Mouse (Mus musculus) neural tube, embryonic 14.5 days (tissue): ENCODE data around the gene Hist1h2ao. TPM values are rescaled to one million over a fixed set of nuclear protein-coding genes. Genes with fewer than 3 reads are reported as not detected.
"Not testable (repeated sequence)": the region's sequence is repeated elsewhere in the genome, so short reads cannot be mapped to it uniquely, and the experiment has no call there.

Experiments used
- ATAC-seq: fragments of 200-750 bp; cut with Nextera tagmentation; 2 replicates; pipeline ENCODE4 v1.8.0; 2017; ENCODE audit warnings: low read depth, mild to moderate bottlenecking, moderate TSS enrichment, moderate library complexity
- H3K27ac ChIP-seq: fragments of 300-500 bp; sonication (generic); 2 replicates; pipeline ENCODE4 v1.5.1; 2014; ENCODE audit warnings: low read depth, mild to moderate bottlenecking, control low read depth, low read length, moderate library complexity, mixed read lengths
- H3K27me3 ChIP-seq: fragments of 300-500 bp; sonication (generic); 2 replicates; pipeline ENCODE4 v1.6.1; 2014; ENCODE audit warnings: low read length; ENCODE audit not compliant: control insufficient read depth, insufficient read depth
- H3K36me3 ChIP-seq: fragments of 300-500 bp; sonication (generic); 2 replicates; pipeline ENCODE4 v1.6.1; 2014; ENCODE audit warnings: low read length, mixed read lengths; ENCODE audit not compliant: control insufficient read depth, insufficient read depth
- H3K4me1 ChIP-seq: fragments of 300-500 bp; sonication (generic); 2 replicates; pipeline ENCODE4 v1.6.1; 2014; ENCODE audit warnings: low read length; ENCODE audit not compliant: control insufficient read depth, insufficient read depth
- H3K4me2 ChIP-seq: fragments of 300-500 bp; sonication (generic); 2 replicates; pipeline ENCODE4 v1.6.1; 2014; ENCODE audit warnings: mild to moderate bottlenecking, low read depth, low read length, control low read depth
- H3K4me3 ChIP-seq: fragments of 300-500 bp; sonication (generic); 2 replicates; pipeline ENCODE4 v1.5.1; 2014; ENCODE audit warnings: low read depth, low read length, control low read depth, mixed read lengths
- H3K9ac ChIP-seq: fragments of 300-500 bp; sonication (generic); replicated peaks from 2 replicates; pipeline ENCODE4 v1.6.1; 2014; ENCODE audit warnings: low read depth, mild to moderate bottlenecking, control low read depth, low read length, mixed read lengths
- H3K9me3 ChIP-seq: fragments of 300-500 bp; sonication (generic); 2 replicates; pipeline ENCODE4 v1.6.1; 2016; ENCODE audit warnings: low read length; ENCODE audit not compliant: control insufficient read depth
- WGBS: fragments of 180-500 bp; shearing (Covaris S2); extraction: QIAGEN DNeasy Blood & Tissue Kit; methylation state at CpG from one replicate; pipeline ENCODE4 v1.1.7; 2014; 5-methylcytosine and 5-hydroxymethylcytosine counted together
- polyA plus RNA-seq: library from polyadenylated mRNA; unstranded; fragments of >200 nt; fragmentation: Nextera tagmentation; extraction: Ambion mirVana; gene quantifications from 2 replicates; pipeline ENCODE4 v1.2.1, GENCODE M21; 2014

The Hist1h2ao gene
- not detected in 2 replicates for polyA plus RNA-seq

DNA sequence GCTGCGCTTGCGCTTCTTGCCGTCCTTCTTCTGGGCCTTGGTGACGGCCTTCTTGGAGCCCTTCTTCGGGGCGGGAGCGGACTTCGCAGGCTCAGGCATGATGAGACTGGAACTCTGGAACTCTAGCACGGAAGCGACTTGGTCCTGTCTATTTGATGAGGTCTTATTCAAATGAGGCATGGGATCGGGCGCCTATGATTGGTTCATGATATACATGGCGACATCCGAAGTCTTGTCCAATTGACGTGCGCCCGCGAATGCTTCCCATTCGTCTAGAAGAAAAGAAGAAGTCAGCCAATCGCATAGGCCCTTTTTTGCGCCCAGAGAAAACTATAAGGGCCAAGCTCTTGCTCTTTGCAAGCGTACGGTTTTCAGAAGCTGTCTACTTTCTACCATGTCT is at the start of gene Hist1h2ao, which contains the start of gene Hist1h2bq:
Gene Hist1h2ao (plus strand): TSS at position 393 of the 400 bp plus-strand sequence.
Gene Hist1h2bq (minus strand): TSS at position 125 of the 400 bp plus-strand sequence.
- H3K4me3 ChIP-seq, H3K9me3 ChIP-seq, H3K4me1 ChIP-seq, H3K27ac ChIP-seq, H3K4me2 ChIP-seq, H3K27me3 ChIP-seq, H3K9ac ChIP-seq, H3K36me3 ChIP-seq: not testable (repeated sequence)
- ATAC-seq, result peak; percentile 98
- WGBS, result no CpG with 5 or more reads among the region's 23 CpGs

- ATAC-seq, result peak; percentile 95
- peak overlapping the region; percentile 37 for H3K4me3 ChIP-seq
These were observed 31.2 kb upstream of the Hist1h2ao start for GRCm38 (mm10) chr13:21778814-21779766.

DNA sequence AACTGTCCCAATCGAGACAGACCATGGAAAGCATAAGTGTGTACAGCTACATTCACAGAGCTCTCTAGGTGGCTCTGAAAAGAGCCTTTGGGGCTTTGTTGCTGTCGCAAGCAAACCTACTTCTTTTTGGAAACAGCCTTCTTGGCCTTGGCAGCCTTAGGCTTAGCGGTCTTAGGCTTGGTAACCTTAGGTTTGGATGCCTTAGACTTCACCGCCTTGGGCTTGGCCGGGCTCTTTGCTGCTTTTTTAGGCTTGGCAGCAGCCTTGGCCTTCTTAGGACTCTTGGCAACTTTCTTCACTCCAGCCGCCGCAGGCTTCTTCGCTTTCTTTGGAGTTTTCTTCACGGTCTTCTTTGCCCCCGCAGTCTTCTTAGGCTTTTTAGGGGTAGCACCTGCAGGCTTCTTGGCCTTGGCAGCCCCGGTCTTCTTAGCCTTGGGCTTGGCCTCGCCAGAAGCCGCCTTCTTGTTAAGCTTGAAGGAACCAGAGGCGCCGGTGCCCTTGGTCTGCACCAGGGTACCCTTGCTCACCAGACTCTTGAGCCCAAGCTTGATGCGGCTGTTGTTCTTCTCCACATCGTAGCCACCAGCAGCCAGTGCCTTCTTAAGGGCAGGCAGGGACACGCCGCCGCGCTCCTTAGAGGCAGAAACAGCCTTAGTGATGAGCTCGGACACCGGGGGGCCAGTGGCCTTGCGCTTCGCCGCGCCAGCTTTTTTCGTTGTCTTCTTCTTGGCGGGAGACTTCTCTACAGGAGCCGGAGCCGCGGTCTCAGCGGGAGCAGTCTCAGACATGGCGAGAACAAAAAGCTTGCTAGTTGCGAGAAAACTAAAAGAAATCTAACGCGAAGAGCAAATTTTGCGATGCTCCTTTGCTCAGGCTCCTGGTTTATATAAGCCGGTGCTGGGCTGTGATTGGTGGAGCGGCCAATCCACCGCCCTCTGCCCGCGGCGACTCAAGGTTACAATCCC is 30.2 kb upstream of the Hist1h2ao start, which contains the start of gene Hist1h1b:
Gene Hist1h1b (minus strand): TSS at position 859 of the 965 bp plus-strand sequence.
- no peak for ATAC-seq
- H3K36me3 ChIP-seq, result no peaks in the 10 kb centered on the region
- H3K9me3 ChIP-seq, result no peaks in the 10 kb centered on the region
- WGBS, result under 1% methylated on average over 44 of the region's 44 CpGs
- peak within 1 kb of the TSS; percentile 37 for H3K4me3 ChIP-seq
- no peaks in the 10 kb centered on the region for H3K27me3 ChIP-seq
- H3K27ac ChIP-seq, result peak within 1 kb of the TSS; percentile 10; the same call in 1 of the 2 replicates
- peak within 1 kb of the TSS; percentile 70 for H3K4me2 ChIP-seq
- peak within 1 kb of the TSS; percentile 39 for H3K9ac ChIP-seq
- H3K4me1 ChIP-seq, result peaks cover 19% of the 10 kb centered on the region

More at GRCm38 (mm10) chr13:21778814-21779766, 31.2 kb upstream of the Hist1h2ao start:
- no peaks in the 10 kb centered on the region for H3K36me3 ChIP-seq
- peak overlapping the region; percentile 49; the same call in 1 of the 2 replicates for H3K27ac ChIP-seq
- H3K27me3 ChIP-seq, result no peaks in the 10 kb centered on the region
- WGBS, result 4% methylated on average over 33 of the region's 33 CpGs
- H3K4me1 ChIP-seq, result peaks cover 19% of the 10 kb centered on the region
- H3K4me2 ChIP-seq, result peak overlapping the region; percentile 70
- H3K9me3 ChIP-seq, result no peaks in the 10 kb centered on the region
- H3K9ac ChIP-seq, result peak overlapping the region; percentile 41

DNA sequence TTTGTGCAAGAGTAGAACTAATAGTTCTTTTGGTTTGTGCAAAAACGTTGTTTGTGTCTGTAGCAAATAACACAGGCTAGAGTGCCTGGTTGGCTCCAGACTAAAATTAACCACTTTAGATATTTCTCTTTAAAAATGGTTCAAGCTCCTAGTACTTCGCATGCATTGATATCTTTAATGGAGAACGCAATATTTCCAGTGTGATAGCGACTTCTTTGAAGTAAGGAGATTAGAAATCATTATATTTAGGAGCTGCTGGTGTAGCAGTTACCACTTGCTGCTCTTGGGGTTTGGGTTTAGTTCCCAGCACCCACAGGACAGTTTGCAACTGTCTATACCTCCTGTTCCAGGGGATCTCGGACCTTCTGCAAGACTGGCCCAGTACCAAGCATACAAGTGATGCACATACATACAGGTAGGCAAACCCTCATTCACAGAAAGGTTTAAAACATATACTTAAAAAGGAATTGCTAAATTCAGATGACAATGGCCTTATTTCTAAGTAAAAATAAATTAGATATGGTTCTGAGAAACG is 29.2 kb upstream of the Hist1h2ao start:
- Histone ChIP-seq H3K4me2 (no peak overlapping the region), H3K9me3 (no peaks in the 10 kb centered on the region), H3K4me3 (no peak overlapping the region), H3K4me1 (peaks cover 20% of the 10 kb centered on the region), H3K27ac (no peak overlapping the region), H3K27me3 (no peaks in the 10 kb centered on the region), H3K36me3 (no peaks in the 10 kb centered on the region), H3K9ac (no peak overlapping the region)
- no peak for ATAC-seq
- WGBS, result 47% methylated on average over 6 of the region's 6 CpGs

GRCm38 (mm10) chr13:21781639-21782038 is 28.6 kb upstream of the Hist1h2ao start:
- WGBS, result 91% methylated on average over 1 of the region's 1 CpGs
- peaks cover 23% of the 10 kb centered on the region for H3K4me1 ChIP-seq

DNA sequence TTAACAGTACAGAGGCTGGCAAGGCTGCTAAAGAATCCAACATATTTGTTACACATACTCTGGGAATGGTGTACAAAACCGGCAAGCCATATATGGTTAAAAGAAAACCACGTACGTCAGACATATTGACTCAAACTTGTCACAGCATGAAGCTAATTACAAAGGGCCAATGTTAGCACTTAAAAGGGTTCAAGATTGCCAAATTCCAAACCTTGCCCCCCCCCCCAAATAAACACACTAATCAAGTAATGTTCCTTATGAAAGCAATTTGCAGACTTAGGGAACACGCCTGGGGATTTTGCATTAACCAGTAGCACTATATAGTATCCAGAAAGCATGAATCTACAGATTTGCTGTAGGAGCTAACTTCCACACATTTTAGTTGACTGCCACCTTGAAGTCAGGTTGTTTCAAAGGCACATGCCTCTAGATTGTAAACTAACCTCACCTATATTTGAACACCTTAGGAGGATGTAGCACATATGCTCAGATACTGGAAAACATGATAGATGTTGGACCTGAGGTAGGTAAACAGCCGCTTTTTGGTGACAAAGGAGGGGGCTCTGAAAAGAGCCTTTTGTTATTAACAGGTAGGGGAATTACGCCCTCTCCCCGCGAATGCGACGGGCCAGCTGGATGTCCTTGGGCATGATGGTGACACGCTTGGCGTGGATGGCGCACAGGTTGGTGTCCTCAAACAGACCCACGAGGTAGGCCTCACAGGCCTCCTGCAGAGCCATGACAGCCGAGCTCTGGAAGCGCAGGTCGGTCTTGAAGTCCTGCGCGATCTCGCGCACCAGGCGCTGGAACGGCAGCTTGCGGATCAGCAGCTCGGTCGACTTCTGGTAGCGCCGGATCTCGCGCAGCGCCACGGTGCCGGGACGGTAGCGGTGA is 27.7 kb upstream of the Hist1h2ao start:
- not testable (repeated sequence) for H3K36me3 ChIP-seq, H3K9me3 ChIP-seq, H3K27me3 ChIP-seq
- Histone ChIP-seq H3K9ac (peak overlapping the region; percentile 54; the same call in 1 of the 2 replicates), H3K4me2 (peak overlapping the region; percentile 64), H3K27ac (0 out of 2 replicates have a peak overlapping the region, but pooled peaks have one; percentile 55), H3K4me1 (peaks cover 23% of the 10 kb centered on the region), H3K4me3 (peak overlapping the region; percentile 36)
- WGBS, result under 1% methylated on average over 17 of the region's 35 CpGs
- ATAC-seq, result peak; percentile 0; the same call in 1 of the 2 replicates

More at GRCm38 (mm10) chr13:21781639-21782038, 28.6 kb upstream of the Hist1h2ao start:
- Histone ChIP-seq H3K4me2 (no peak overlapping the region), H3K9ac (no peak overlapping the region), H3K27me3 (no peaks in the 10 kb centered on the region), H3K27ac (no peak overlapping the region), H3K4me3 (no peak overlapping the region), H3K36me3 (no peaks in the 10 kb centered on the region), H3K9me3 (no peaks in the 10 kb centered on the region)
- no peak for ATAC-seq

- Histone ChIP-seq H3K4me3 (peak within 1 kb of the TSS; percentile 36), H3K9me3 (no peaks in the 10 kb centered on the region), H3K27ac (peak within 1 kb of the TSS; percentile 55; the same call in 1 of the 2 replicates), H3K4me1 (peaks cover 28% of the 10 kb centered on the region), H3K27me3 (no peaks in the 10 kb centered on the region), H3K9ac (peak within 1 kb of the TSS; percentile 54; the same call in 1 of the 2 replicates), H3K36me3 (no peaks in the 10 kb centered on the region), H3K4me2 (peak within 1 kb of the TSS; percentile 64)
- peak; percentile 83 for ATAC-seq
- WGBS, result under 1% methylated on average over 13 of the region's 20 CpGs
These were observed 27.0 kb upstream of the Hist1h2ao start, which contains the start of gene Hist1h3i for GRCm38 (mm10) chr13:21783255-21783617. Gene Hist1h3i, minus strand, starts transcription at chr13:21783370.
